Comparison of ENCODE assay signal across 22 mouse cellular contexts in the genomic region with DNA sequence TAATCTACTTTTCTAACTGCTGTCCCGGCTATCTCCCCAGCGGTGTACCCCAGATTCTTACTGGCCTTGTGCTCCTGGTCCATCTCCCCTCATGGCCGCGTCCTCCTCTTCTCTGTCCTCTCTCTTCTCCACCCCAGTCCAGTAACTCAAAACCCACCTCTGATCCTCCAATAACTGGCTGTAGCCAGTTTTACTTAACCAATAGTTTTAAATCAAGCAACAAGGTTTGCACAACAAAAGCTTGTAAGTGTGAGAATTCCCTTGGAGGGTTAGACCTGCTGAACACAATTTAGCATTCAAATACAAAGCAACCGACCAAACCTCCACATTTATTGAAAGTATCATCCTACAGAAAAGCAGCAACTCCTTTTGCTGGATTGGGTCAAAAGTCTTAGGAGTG. TPM values are rescaled to one million over a fixed set of nuclear protein-coding genes. Genes with fewer than 3 reads are reported as not detected.
DNase-seq lines count a peak whose midpoint lies in the region; TF ChIP-seq lines count a peak whose summit lies in the region.
"Had no signal": no experiment of that assay in that cellular context is flagged by ENCODE, and none has a peak within 500 bp of the region (broad histone marks: within the 10 kb centered on the region; RNA-seq: fewer than 3 reads in every experiment).

No protein-coding gene starts in this region.

- intact Hi-C loops in gastrocnemius, postnatal 36 days (cut with DNase I), result no loop called here

- H3K4me3 ChIP-seq in ES-Bruce4 (ENCODE audit: low read depth, low read length), result peak overlapping the region; percentile 63
- peak overlapping the region; percentile 49 to 59 for H3K4me3 ChIP-seq in ES-E14 (ENCODE audit: insufficient read depth in 1 of 2, low read depth in 1 of 2, low read length in 2 of 2, poor library complexity in 1 of 2, severe bottlenecking in 1 of 2)
- H3K4me3 ChIP-seq: embryonic facial prominence, embryonic 13.5 days; embryonic facial prominence, embryonic 15.5 days; erythroblast, embryonic 14.5 days; forebrain, embryonic 10.5 days; forebrain, embryonic 12.5 days had no signal

- DNase-seq in ES-E14 (ENCODE audit: low read depth, low spot score), result peak; percentile 34
- peak; percentile 20 for DNase-seq in WW6 (ENCODE audit: low read depth, low spot score)
- DNase-seq in gastrocnemius, postnatal 36 days, result no peak
- DNase-seq in spleen, postnatal 4 days (ENCODE audit: low spot score in 2 of 2), result no peak
- DNase-seq in adrenal gland, adult (ENCODE audit: inconsistent age in 2 of 2, low spot score in 1 of 2), result no peak
- DNase-seq in gastrocnemius, adult 18-20 months (ENCODE audit: low spot score), result no peak
- DNase-seq: adrenal gland, adult 2 months; adrenal gland, postnatal 10 days; adrenal gland, postnatal 25 days; cerebellum, adult 11 months; cerebellum, adult 18-20 months; cerebellum, adult 8-10 months; cerebellum, adult 9-11 months; cerebellum, postnatal 14 days; cerebellum, postnatal 36 days; embryo, embryonic 11 days had no signal

- H3K27me3 ChIP-seq in ES-Bruce4 (ENCODE audit: control insufficient read depth, insufficient read depth, low read length, poor library complexity, severe bottlenecking), result no peaks in the 10 kb centered on the region
- H3K27me3 ChIP-seq: embryonic facial prominence, embryonic 13.5 days; embryonic facial prominence, embryonic 15.5 days; forebrain, embryonic 12.5 days had no signal

- in situ Hi-C loops in ES-E14 (cut with MboI; ENCODE audit: low sequenced_read_pairs in 2 of 2, unreplicated experiment in 2 of 2), result no loop called here

- no peaks in the 10 kb centered on the region for H3K9me3 ChIP-seq in ES-Bruce4 (replicated peaks; ENCODE audit: control insufficient read depth, insufficient read depth, low read length, poor library complexity, severe bottlenecking)
- no peaks in the 10 kb centered on the region for H3K9me3 ChIP-seq in ES-E14 (ENCODE audit: control insufficient read depth, insufficient read depth, low read depth, low read length)
- H3K9me3 ChIP-seq: embryonic facial prominence, embryonic 13.5 days; embryonic facial prominence, embryonic 15.5 days; forebrain, embryonic 10.5 days; forebrain, embryonic 12.5 days had no signal

- H3K36me3 ChIP-seq in ES-Bruce4 (ENCODE audit: control insufficient read depth, insufficient read depth, low read length, poor library complexity, severe bottlenecking) (no peaks in the 10 kb centered on the region), ES-E14 (ENCODE audit: control insufficient read depth, insufficient read depth, low read length, poor library complexity, severe bottlenecking) (no peaks in the 10 kb centered on the region; the same call in 1 of the 2 replicates)
- H3K36me3 ChIP-seq: forebrain, embryonic 12.5 days had no signal

- no peak for TF ChIP-seq CTCF in ES-Bruce4 (IDR thresholded peaks at IDR 0.05; ENCODE audit: low read depth, low read length)

- H3K4me1 ChIP-seq in ES-Bruce4 (ENCODE audit: control insufficient read depth, insufficient read depth, low read length) (peaks cover 2% of the 10 kb centered on the region), ES-E14 (ENCODE audit: control insufficient read depth in 2 of 2, insufficient read depth in 2 of 2, low read length in 2 of 2, poor library complexity in 1 of 2) (peaks cover 2 to 6% of the 10 kb centered on the region in 2 experiments; a peak in 3 of 4 replicates)
- H3K4me1 ChIP-seq: embryonic facial prominence, embryonic 13.5 days; embryonic facial prominence, embryonic 15.5 days; forebrain, embryonic 10.5 days had no signal

- H3K27ac ChIP-seq in ES-Bruce4 (ENCODE audit: insufficient read depth, low read length) (peak overlapping the region; percentile 90), ES-E14 (ENCODE audit: insufficient read depth, low read depth, low read length, poor library complexity, severe bottlenecking) (peak overlapping the region; percentile 6; the same call in 1 of the 2 replicates)
- H3K27ac ChIP-seq: embryonic facial prominence, embryonic 13.5 days; embryonic facial prominence, embryonic 15.5 days; forebrain, embryonic 10.5 days; forebrain, embryonic 12.5 days had no signal

- TF ChIP-seq POLR2A in ES-Bruce4 (IDR thresholded peaks at IDR 0.05; ENCODE audit: insufficient read depth, low read length), result peak; percentile 32

- TF ChIP-seq EP300 in ES-Bruce4 (IDR thresholded peaks at IDR 0.05; ENCODE audit: insufficient read depth, low read depth, low read length), result 0 out of 2 replicates have a peak, but pooled peaks have one; percentile 6

- H3K9ac ChIP-seq in ES-Bruce4 (ENCODE audit: low read depth, poor library complexity, severe bottlenecking), result no peak overlapping the region
- peak overlapping the region; percentile 18; the same call in 1 of the 2 replicates for H3K9ac ChIP-seq in ES-E14 (ENCODE audit: insufficient read depth, low read depth, low read length, poor library complexity, severe bottlenecking)
- H3K9ac ChIP-seq: embryonic facial prominence, embryonic 13.5 days; embryonic facial prominence, embryonic 15.5 days; forebrain, embryonic 12.5 days had no signal

TF ChIP-seq in ES-E14, 5 proteins besides CTCF, POLR2A, EP300 and RAD21:
- TF ChIP-seq MAFK (IDR thresholded peaks at IDR 0.05; ENCODE audit: insufficient read depth, low read depth, low read length), result no peak
- TF ChIP-seq ZNF384 (IDR thresholded peaks at IDR 0.05; ENCODE audit: low read depth, low read length), result no peak
- 0 out of 2 replicates have a peak, but pooled peaks have one; percentile 21 for TF ChIP-seq CHD2 (IDR thresholded peaks at IDR 0.05; ENCODE audit: low read depth, low read length)
- no peak for TF ChIP-seq ZC3H11A (IDR thresholded peaks at IDR 0.05; ENCODE audit: borderline replicate concordance, low read depth, low read length)
- TF ChIP-seq HCFC1 (IDR thresholded peaks at IDR 0.05; ENCODE audit: borderline replicate concordance, insufficient read depth, low read length), result no peak
TF ChIP-seq in ES-E14: peak in this region for 1.

RNA-seq across cellular contexts. Expression of gene Clns1a, which starts 48.8 kb away (rescaled TPM):
- polyA plus RNA-seq in ES-Bruce4 (2011; ENCODE audit: insufficient read depth, insufficient read length, low read depth, missing spikeins), result 150 and 155 TPM in 2 replicates
- 173 and 191 TPM in 2 replicates for total RNA-seq in ES-E14 (2012; rRNA removed)
- total RNA-seq in gastrocnemius, postnatal 36 days (2021), result 10 to 100 TPM; 27.3 to 31.3 TPM
- total RNA-seq in gastrocnemius, adult 18-20 months (2021), result 10 to 100 TPM; 28.2 to 30.6 TPM

Comparison
In these comparisons a context has a peak if more than half of its experiments do, and no peak if none do; other contexts are left out.
1. DNase-seq: peak in ES-E14 (single experiment) and WW6 (single experiment); none in gastrocnemius, postnatal 36 days (0 of 2), spleen, postnatal 4 days (0 of 2), adrenal gland, adult (0 of 2) and gastrocnemius, adult 18-20 months (single experiment).